Mouse (Mus musculus) limb, embryonic 15.5 days (tissue): ENCODE data around the gene Asrgl1. TPM values are rescaled to one million over a fixed set of nuclear protein-coding genes. Genes with fewer than 3 reads are reported as not detected.
"Not testable (repeated sequence)": the region's sequence is repeated elsewhere in the genome, so short reads cannot be mapped to it uniquely, and the experiment has no call there.

Experiments
- ATAC-seq: fragments of 200-750 bp; cut with Nextera tagmentation; 2 replicates; pipeline ENCODE4 v1.8.0; 2017; ENCODE audit warnings: low read depth, moderate TSS enrichment; ENCODE audit not compliant: insufficient number of reproducible peaks, low FRiP score, low TSS enrichment
- H3K27ac ChIP-seq: fragments of 300-500 bp; sonication (generic); 2 replicates; pipeline ENCODE4 v1.5.1; 2015; ENCODE audit warnings: moderate library complexity, mild to moderate bottlenecking, inconsistent platforms
- H3K27me3 ChIP-seq: fragments of 300-500 bp; sonication (generic); 2 replicates; pipeline ENCODE4 v1.6.1; 2015; ENCODE audit warnings: inconsistent platforms
- H3K36me3 ChIP-seq: fragments of 300-500 bp; sonication (generic); 2 replicates; pipeline ENCODE4 v1.6.1; 2015; ENCODE audit warnings: inconsistent platforms
- H3K4me1 ChIP-seq: fragments of 300-500 bp; sonication (generic); 2 replicates; pipeline ENCODE4 v1.6.1; 2015; ENCODE audit warnings: inconsistent platforms
- H3K4me2 ChIP-seq: fragments of 300-500 bp; sonication (generic); 2 replicates; pipeline ENCODE4 v1.6.1; 2015; ENCODE audit warnings: mild to moderate bottlenecking, inconsistent platforms
- H3K4me3 ChIP-seq: fragments of 300-500 bp; sonication (generic); 2 replicates; pipeline ENCODE4 v1.5.1; 2015; ENCODE audit warnings: mild to moderate bottlenecking, inconsistent platforms
- H3K9ac ChIP-seq: fragments of 300-500 bp; sonication (generic); 2 replicates; pipeline ENCODE4 v1.6.1; 2015; ENCODE audit warnings: inconsistent platforms
- H3K9me3 ChIP-seq: fragments of 300-500 bp; sonication (generic); 2 replicates; pipeline ENCODE4 v1.6.1; 2016; ENCODE audit warnings: inconsistent platforms
- WGBS: fragments of 180-500 bp; shearing (Covaris S2); methylation state at CpG from one replicate; pipeline ENCODE4 v1.1.7; 2015; 5-methylcytosine and 5-hydroxymethylcytosine counted together
- polyA plus RNA-seq: library from polyadenylated mRNA; unstranded; fragments of >200 nt; fragmentation: Nextera tagmentation; extraction: Ambion mirVana; gene quantifications from 2 replicates; pipeline ENCODE4 v1.2.1, GENCODE M21; 2015

The Asrgl1 gene
- polyA plus RNA-seq, 1 experiment from 2014 or later = 14.1 TPM

DNA sequence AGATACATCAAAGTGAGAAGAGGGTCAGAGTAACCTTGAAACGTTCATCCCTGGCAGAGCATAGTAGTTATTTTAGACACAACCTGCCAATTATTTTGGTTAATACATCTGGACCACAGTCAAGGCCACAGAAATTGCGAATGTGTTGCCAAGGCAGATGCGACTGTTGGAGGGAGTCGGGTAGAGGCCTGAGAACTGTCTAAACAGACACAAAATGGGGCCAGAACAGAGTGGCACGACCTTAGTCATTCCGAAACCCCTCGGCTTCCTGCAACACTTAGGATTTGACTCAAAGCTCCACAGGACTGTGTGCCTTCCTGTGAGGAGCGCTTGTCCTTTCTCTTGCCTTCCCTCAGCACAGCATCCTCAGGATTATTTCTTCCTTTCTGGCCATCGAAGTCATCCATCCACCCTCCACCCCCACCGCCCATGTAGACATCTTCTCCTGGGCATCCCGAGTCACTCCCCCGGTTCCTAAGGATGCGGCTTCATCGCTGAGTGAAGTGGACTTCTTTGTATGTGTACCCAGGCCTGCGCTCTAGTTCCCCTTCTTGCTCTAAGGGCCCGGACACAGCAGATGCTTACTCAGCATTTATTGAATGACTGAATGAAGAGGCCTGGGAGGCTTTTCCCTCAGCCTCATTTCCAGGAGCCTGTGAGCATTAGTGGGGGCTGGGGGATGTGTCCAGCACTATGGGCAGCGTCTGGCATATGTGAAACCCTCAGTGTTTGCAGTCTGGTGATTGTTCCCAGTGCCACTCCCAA, 35.0 kb downstream of the Asrgl1 start:
- 78% methylated on average over 17 of the region's 17 CpGs for WGBS
- no peaks in the 10 kb centered on the region for H3K27me3 ChIP-seq
- 0 out of 2 replicates have a peak, but pooled peaks cover 6% of the 10 kb centered on the region for H3K4me1 ChIP-seq
- no peak overlapping the region for H3K27ac ChIP-seq
- H3K4me3 ChIP-seq = no peak overlapping the region
- H3K9me3 ChIP-seq = no peaks in the 10 kb centered on the region
- no peak overlapping the region for H3K4me2 ChIP-seq
- ATAC-seq = no peak
- no peaks in the 10 kb centered on the region for H3K36me3 ChIP-seq
- H3K9ac ChIP-seq = no peak overlapping the region

DNA sequence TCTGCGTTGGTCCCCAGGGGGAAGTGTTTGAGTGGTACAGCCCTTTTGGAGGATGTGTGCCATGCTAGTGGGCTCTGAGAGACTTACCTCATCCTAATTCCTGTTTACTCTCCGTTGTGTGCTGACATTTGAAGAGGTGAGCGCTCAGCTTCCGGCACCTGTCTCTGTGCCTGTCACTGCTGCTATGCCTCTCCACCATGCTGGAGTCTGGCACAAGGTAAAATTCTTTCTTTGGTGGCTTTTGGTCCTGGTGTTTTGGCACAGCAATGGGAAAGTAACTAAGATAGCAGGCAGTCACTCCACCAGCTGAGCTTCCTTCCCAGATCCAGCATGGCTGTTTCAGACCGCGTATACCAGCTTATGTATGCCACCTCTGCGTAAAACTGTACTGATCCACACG, 35.7 kb downstream of the Asrgl1 start:
- Histone ChIP-seq H3K4me3 (no peak overlapping the region), H3K27me3 (no peaks in the 10 kb centered on the region), H3K9me3 (no peaks in the 10 kb centered on the region), H3K9ac (no peak overlapping the region), H3K4me1 (0 out of 2 replicates have a peak, but pooled peaks cover under 1% of the 10 kb centered on the region), H3K36me3 (no peaks in the 10 kb centered on the region), H3K27ac (no peak overlapping the region), H3K4me2 (no peak overlapping the region)
- 85% methylated on average over 8 of the region's 8 CpGs for WGBS
- no peak for ATAC-seq

DNA sequence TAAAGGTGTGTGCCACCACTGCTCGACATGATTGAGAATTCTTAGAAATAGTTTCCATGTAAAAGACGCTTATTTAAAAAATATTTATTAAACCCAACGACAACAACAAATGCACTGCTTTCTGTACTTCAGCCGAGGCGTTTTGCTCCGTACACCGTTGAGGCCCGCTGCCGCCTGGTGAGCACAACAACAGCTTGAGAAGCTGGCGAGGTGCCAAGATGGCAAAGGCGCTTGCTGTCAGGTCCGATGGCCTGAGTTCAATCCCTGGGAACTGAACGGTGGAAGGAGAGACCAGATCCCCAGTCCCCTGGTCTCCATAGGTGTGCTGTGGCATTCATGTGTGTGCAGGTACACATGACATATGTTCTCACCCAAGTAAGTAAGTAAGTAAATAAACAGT, 38.0 kb downstream of the Asrgl1 start:
- no peak for ATAC-seq
- H3K27me3 ChIP-seq = no peaks in the 10 kb centered on the region
- no peaks in the 10 kb centered on the region for H3K9me3 ChIP-seq
- no peaks in the 10 kb centered on the region for H3K36me3 ChIP-seq
- H3K4me2 ChIP-seq = no peak overlapping the region
- WGBS = 79% methylated on average over 13 of the region's 13 CpGs
- H3K27ac ChIP-seq = no peak overlapping the region
- H3K9ac ChIP-seq = no peak overlapping the region
- H3K4me1 ChIP-seq = no peaks in the 10 kb centered on the region
- no peak overlapping the region for H3K4me3 ChIP-seq

DNA sequence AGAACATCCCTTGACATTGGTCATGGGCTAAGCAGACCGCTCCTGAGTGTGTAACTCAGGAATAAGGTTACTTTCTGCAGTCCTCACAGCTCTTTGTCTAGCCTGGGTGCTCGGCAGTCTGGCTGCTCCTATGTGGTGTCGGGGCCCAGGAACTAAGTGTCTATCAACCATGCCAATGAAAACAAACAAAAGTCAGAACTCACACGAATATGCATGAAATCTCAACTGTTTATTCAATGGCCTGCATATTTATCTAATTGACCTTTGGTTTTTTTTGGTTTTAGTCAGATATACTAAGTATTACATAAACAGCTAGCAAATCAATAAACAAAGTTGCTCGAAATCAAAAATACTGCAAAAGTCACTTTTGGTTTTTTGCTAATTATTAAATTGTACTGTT, 40.3 kb downstream of the Asrgl1 start:
- H3K4me1 ChIP-seq = no peaks in the 10 kb centered on the region
- H3K9me3 ChIP-seq = no peaks in the 10 kb centered on the region
- no peak overlapping the region for H3K27ac ChIP-seq
- no peak overlapping the region for H3K4me3 ChIP-seq
- ATAC-seq = no peak
- H3K36me3 ChIP-seq = no peaks in the 10 kb centered on the region
- WGBS = 69% methylated on average over 5 of the region's 5 CpGs
- H3K4me2 ChIP-seq = no peak overlapping the region
- no peak overlapping the region for H3K9ac ChIP-seq
- H3K27me3 ChIP-seq = no peaks in the 10 kb centered on the region

DNA sequence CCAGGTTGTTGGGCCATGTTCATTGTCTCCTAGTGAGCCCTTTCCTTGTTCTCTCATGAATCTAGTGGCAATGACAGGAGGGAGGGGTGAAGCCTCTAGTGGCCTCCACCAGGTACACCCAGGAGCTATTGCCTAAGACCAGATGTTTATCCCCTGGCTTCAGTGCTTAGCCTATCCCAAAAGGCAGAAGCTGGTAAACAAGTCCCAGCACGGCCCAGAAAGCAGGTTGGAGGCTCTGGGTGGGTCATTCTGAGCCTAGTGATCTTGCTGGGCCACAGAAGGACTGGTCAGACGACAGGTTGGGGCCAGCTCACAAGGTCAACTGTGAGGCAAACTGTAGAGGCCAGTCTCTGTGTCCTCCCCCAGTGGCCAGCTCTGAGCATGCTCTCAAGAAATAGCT, 44.7 kb downstream of the Asrgl1 start:
- no peaks in the 10 kb centered on the region for H3K9me3 ChIP-seq
- no peaks in the 10 kb centered on the region for H3K36me3 ChIP-seq
- no peak overlapping the region for H3K9ac ChIP-seq
- no peak overlapping the region for H3K4me3 ChIP-seq
- H3K4me1 ChIP-seq = no peaks in the 10 kb centered on the region
- H3K27ac ChIP-seq = no peak overlapping the region
- H3K27me3 ChIP-seq = no peaks in the 10 kb centered on the region
- ATAC-seq = no peak
- WGBS = 35% methylated on average over 2 of the region's 2 CpGs
- H3K4me2 ChIP-seq = no peak overlapping the region

DNA sequence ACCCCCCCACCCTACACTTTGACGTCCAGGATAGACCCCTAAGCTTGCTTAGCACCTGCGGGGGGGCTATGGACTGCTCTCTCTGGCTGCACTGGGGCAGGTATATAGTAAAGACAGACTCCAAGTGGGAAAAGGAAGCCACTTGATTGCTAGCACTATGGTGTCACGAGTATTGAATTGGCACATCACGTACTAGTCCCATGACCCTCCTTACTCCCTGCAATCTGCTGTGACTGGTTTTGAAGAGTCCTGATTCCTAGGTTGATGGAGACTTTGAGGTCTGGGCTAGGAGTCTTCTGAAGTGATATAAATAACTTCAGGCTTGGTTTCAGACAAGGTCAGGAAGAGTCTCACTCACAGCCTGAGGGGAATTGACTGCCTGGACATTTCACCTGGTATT, 45.2 kb downstream of the Asrgl1 start:
- Histone ChIP-seq H3K27ac (no peak overlapping the region), H3K27me3 (no peaks in the 10 kb centered on the region), H3K9ac (no peak overlapping the region), H3K9me3 (no peaks in the 10 kb centered on the region), H3K4me2 (no peak overlapping the region), H3K4me3 (no peak overlapping the region), H3K4me1 (no peaks in the 10 kb centered on the region), H3K36me3 (no peaks in the 10 kb centered on the region)
- ATAC-seq = no peak
- WGBS = 66% methylated on average over 4 of the region's 4 CpGs

DNA sequence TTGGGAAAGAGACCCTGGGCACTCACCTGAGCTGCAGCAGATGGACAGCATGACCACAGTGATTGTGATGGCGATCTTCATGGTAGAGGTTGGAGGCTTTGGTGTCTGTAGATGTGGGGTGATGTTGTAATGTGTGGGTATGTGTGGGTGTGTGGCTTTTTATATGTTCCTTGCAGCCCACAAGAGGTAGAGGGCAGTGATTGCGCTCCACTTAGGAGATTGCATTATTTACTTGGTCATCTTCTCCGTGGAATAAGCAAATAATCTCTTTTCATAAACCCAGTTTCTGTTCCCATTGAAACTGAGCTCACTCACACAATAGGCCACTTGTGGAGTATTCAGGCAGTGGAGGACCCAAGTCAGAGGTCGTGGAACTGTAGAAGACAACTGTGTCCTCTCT, 47.6 kb downstream of the Asrgl1 start, which contains the start of gene Scgb1a1:
Gene Scgb1a1 (minus strand): TSS at position 138 of the 400 bp plus-strand sequence.
- Histone ChIP-seq H3K4me2 (no peak within 1 kb of the TSS), H3K36me3 (no peaks in the 10 kb centered on the region), H3K27ac (no peak within 1 kb of the TSS), H3K4me3 (no peak within 1 kb of the TSS), H3K27me3 (no peaks in the 10 kb centered on the region), H3K9ac (no peak within 1 kb of the TSS), H3K9me3 (no peaks in the 10 kb centered on the region), H3K4me1 (peaks cover 2% of the 10 kb centered on the region; the same call in 1 of the 2 replicates)
- no peak for ATAC-seq
- WGBS = 85% methylated on average over 4 of the region's 4 CpGs

DNA sequence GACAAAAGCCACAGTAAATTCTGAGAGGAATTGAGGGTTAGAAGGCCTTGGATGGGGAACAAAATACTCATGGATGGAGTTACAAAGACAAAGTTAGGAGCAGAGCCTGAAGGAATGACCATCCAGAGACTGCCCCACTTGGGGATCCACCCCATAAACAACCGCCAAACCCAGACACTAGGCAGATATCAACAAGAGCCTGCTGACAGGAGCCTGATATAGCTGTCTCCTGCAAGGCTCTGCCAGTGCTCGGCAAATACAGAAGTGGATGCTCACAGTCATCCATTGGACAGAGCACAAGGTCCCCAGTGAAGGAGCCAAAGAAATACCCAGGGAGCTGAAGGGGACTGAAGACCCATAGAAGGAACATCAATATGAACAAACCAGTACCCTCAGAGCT, 51.5 kb downstream of the Asrgl1 start:
- H3K9me3 ChIP-seq, ATAC-seq: not testable (repeated sequence)
- 59% methylated on average over 2 of the region's 2 CpGs for WGBS

DNA sequence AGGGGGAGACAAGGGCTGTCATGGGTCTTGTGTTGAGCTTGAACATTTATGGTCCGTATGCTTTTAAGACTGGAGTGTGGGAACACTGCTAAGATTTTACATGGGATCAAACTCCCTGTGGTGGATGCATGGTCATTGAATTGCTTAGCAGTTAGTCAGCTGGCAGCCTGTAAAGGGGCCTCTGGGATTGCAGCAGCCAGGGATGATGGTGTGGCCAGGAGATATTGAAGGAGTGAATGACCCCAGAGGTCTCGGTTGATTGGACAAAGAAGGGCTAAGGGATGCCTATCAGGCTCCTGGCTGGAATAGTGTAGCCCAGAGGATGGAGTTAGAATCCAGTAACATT, 52.5 kb downstream of the Asrgl1 start:
- 0 out of 2 replicates have a peak, but pooled peaks have one; percentile 11 for ATAC-seq
- peak overlapping the region; percentile 15 for H3K4me2 ChIP-seq
- H3K4me3 ChIP-seq = 0 out of 2 replicates have a peak overlapping the region, but pooled peaks have one; percentile 5
- H3K4me1 ChIP-seq = peaks cover 18% of the 10 kb centered on the region
- no peaks in the 10 kb centered on the region for H3K36me3 ChIP-seq
- 75% methylated on average over 2 of the region's 2 CpGs for WGBS
- no peaks in the 10 kb centered on the region for H3K9me3 ChIP-seq
- no peaks in the 10 kb centered on the region for H3K27me3 ChIP-seq
- no peak overlapping the region for H3K9ac ChIP-seq
- H3K27ac ChIP-seq = no peak overlapping the region

More for the DNA sequence above, 51.5 kb downstream of the Asrgl1 start:
- not testable (repeated sequence) for H3K4me2 ChIP-seq, H3K36me3 ChIP-seq, H3K27ac ChIP-seq, H3K9ac ChIP-seq, H3K4me3 ChIP-seq, H3K27me3 ChIP-seq
- H3K4me1 ChIP-seq = peaks cover 18% of the 10 kb centered on the region

DNA sequence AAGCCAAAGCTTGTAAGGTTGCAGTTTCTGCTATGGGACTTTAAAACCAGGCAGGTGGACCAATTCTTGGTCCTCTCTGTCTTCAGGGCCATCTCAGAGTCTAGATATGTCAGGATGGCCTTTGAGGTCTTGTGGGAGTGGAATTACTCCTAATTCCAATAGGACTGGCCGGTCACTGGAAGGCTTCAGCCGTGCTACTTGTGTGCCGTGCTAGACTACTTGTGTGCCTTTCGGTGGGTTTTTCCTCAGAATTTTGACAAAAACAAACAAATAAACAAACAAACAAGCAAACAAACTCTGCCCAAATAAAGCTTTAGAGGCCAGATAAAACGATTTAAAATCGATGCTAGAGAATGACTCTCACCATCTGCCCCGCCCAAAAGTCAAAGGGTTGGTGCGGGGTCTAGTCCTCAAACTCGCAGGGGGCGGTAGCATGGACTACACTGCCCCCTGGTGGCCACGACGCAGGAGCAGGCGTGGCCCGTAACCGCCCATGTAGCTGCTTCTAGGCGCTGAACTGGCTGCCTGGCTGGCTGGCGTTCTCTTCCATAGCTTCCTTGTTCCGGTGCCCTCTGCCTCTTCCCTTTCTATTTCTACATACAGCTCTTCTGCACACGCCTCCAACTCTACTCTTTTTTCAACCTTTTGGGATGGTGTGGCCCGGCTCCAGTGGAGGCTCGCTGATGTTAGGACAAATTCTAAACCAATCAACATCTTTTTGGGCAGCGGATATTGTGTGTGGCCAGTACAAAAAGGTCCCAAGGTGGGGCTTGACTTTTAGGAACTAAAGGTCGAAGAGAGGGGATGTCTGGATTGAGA, 53.0 kb downstream of the Asrgl1 start:
- Histone ChIP-seq H3K27me3 (no peaks in the 10 kb centered on the region), H3K9ac (no peak overlapping the region), H3K4me1 (peaks cover 18% of the 10 kb centered on the region), H3K9me3 (no peaks in the 10 kb centered on the region), H3K36me3 (no peaks in the 10 kb centered on the region), H3K4me3 (peak overlapping the region; percentile 5; the same call in 1 of the 2 replicates), H3K4me2 (peak overlapping the region; percentile 15), H3K27ac (peak overlapping the region; percentile 22; the same call in 1 of the 2 replicates)
- peak; percentile 90 for ATAC-seq
- 14% methylated on average over 23 of the region's 23 CpGs for WGBS

DNA sequence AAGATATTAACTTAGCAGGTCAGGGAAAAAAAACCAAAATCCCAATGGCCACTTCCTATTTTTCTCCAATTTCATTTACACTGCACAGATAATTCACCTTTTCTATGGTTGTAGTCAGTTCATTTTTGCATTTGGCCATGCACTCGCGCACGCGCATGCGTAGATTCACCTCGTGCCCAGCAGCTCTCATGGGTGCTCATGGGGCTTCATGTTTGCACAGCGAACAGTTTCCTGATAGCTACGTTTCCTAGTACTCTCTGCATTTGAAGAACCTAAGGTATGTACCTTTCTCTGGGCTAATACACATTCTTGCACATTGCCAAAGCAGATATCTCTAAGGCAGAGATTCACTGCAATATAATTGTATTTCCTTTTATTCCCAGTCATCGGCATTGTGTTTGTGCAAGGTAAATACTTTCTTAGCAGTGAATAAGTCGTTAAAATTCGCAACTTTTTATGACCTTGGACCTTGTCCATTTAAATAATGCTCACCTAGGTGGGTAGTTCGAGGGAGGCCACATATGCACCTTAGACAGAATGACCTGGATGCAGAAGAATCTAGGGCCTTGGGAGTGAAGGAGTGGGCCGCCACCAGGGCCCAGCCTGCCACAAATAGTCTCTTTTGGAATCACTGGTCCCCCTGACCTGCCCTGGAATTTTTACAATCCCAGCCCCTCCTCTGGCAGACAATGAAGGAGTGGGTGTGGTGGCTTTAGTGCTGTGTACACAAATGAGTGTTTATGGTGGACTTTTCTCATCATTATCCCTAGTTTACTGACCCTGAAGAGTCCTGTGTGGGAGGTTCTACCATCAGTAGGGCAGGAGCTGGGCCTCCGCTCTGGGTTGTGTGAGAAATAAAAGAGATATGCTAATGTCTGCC, 53.9 kb downstream of the Asrgl1 start:
- no peak overlapping the region for H3K4me3 ChIP-seq

More for the DNA sequence above, 53.9 kb downstream of the Asrgl1 start:
- Histone ChIP-seq H3K9me3 (no peaks in the 10 kb centered on the region), H3K4me2 (no peak overlapping the region), H3K9ac (no peak overlapping the region), H3K4me1 (peaks cover 18% of the 10 kb centered on the region), H3K36me3 (no peaks in the 10 kb centered on the region), H3K27me3 (no peaks in the 10 kb centered on the region), H3K27ac (peak overlapping the region; percentile 22; the same call in 1 of the 2 replicates)
- WGBS = 81% methylated on average over 14 of the region's 14 CpGs
- ATAC-seq = no peak
